Mouse (Mus musculus): ENCODE measurements around the gene Olfr924. TPM values are rescaled to one million over a fixed set of nuclear protein-coding genes. Genes with fewer than 3 reads are reported as not detected.

Olfr924 gene
- polyA plus RNA-seq (2015; fragmentation: Nextera tagmentation; extraction: Ambion mirVana): not detected in 2 replicates

- Histone ChIP-seq H3K9me3 (ENCODE audit: control insufficient read depth) (no peaks in the 10 kb centered on the region), H3K4me2 (replicated peaks; ENCODE audit: low read depth) (no peak within 1 kb of the TSS), H3K27me3 (replicated peaks; ENCODE audit: control insufficient read depth, insufficient read depth, low read length) (no peaks in the 10 kb centered on the region), H3K36me3 (ENCODE audit: control insufficient read depth, insufficient read depth) (no peaks in the 10 kb centered on the region), H3K9ac (ENCODE audit: low read depth, low read length) (no peak within 1 kb of the TSS), H3K4me3 (ENCODE audit: low read depth, low read length) (no peak within 1 kb of the TSS), H3K4me1 (replicated peaks; ENCODE audit: control insufficient read depth, insufficient read depth, low read length) (no peaks in the 10 kb centered on the region), H3K27ac (ENCODE audit: low read depth, low read length) (no peak within 1 kb of the TSS)
- WGBS: 86% methylated on average over 1 of the region's 1 CpGs
- TF ChIP-seq CTCF (IDR thresholded peaks at IDR 0.05; ENCODE audit: low read depth): no peak
- no peak for ATAC-seq
These were observed at the start of gene Olfr924 for GRCm38 (mm10) chr9:38844149-38844548. Gene Olfr924 (plus strand): TSS chr9:38844449.

- no peak overlapping the region for H3K27ac ChIP-seq (ENCODE audit: low read depth, low read length)
- no peak for TF ChIP-seq CTCF (IDR thresholded peaks at IDR 0.05; ENCODE audit: low read depth)
These were observed 38.6 kb upstream of the Olfr924 start for GRCm38 (mm10) chr9:38805696-38806095.

GRCm38 (mm10) chr9:38814314-38814713 lies 29.9 kb upstream of the Olfr924 start, which contains the start of gene Olfr922:
Gene Olfr922 (plus strand): TSS chr9:38814614.
- H3K4me1 ChIP-seq (replicated peaks; ENCODE audit: control insufficient read depth, insufficient read depth, low read length): no peaks in the 10 kb centered on the region
- 66% methylated on average over 2 of the region's 2 CpGs for WGBS
- no peak within 1 kb of the TSS for H3K4me3 ChIP-seq (ENCODE audit: low read depth, low read length)
- H3K4me2 ChIP-seq (replicated peaks; ENCODE audit: low read depth): no peak within 1 kb of the TSS
- no peaks in the 10 kb centered on the region for H3K27me3 ChIP-seq (replicated peaks; ENCODE audit: control insufficient read depth, insufficient read depth, low read length)
- H3K27ac ChIP-seq (ENCODE audit: low read depth, low read length): no peak within 1 kb of the TSS
- no peak for ATAC-seq
- H3K9ac ChIP-seq (ENCODE audit: low read depth, low read length): no peak within 1 kb of the TSS
- TF ChIP-seq CTCF (IDR thresholded peaks at IDR 0.05; ENCODE audit: low read depth): no peak
- no peaks in the 10 kb centered on the region for H3K36me3 ChIP-seq (ENCODE audit: control insufficient read depth, insufficient read depth)
- H3K9me3 ChIP-seq (ENCODE audit: control insufficient read depth): no peaks in the 10 kb centered on the region

More at GRCm38 (mm10) chr9:38805696-38806095, 38.6 kb upstream of the Olfr924 start:
- no peaks in the 10 kb centered on the region for H3K36me3 ChIP-seq (ENCODE audit: control insufficient read depth, insufficient read depth)
- H3K4me1 ChIP-seq (replicated peaks; ENCODE audit: control insufficient read depth, insufficient read depth, low read length): no peaks in the 10 kb centered on the region
- no peak overlapping the region for H3K4me3 ChIP-seq (ENCODE audit: low read depth, low read length)
- H3K27me3 ChIP-seq (replicated peaks; ENCODE audit: control insufficient read depth, insufficient read depth, low read length): no peaks in the 10 kb centered on the region
- H3K9ac ChIP-seq (ENCODE audit: low read depth, low read length): no peak overlapping the region
- no peak overlapping the region for H3K4me2 ChIP-seq (replicated peaks; ENCODE audit: low read depth)
- ATAC-seq: no peak
- no peaks in the 10 kb centered on the region for H3K9me3 ChIP-seq (ENCODE audit: control insufficient read depth)

GRCm38 (mm10) chr9:38815458-38815986 lies 28.7 kb upstream of the Olfr924 start:
- Histone ChIP-seq H3K36me3 (ENCODE audit: control insufficient read depth, insufficient read depth) (no peaks in the 10 kb centered on the region), H3K4me2 (replicated peaks; ENCODE audit: low read depth) (no peak overlapping the region), H3K9me3 (ENCODE audit: control insufficient read depth) (no peaks in the 10 kb centered on the region), H3K4me3 (ENCODE audit: low read depth, low read length) (no peak overlapping the region), H3K9ac (ENCODE audit: low read depth, low read length) (no peak overlapping the region), H3K27ac (ENCODE audit: low read depth, low read length) (no peak overlapping the region), H3K4me1 (replicated peaks; ENCODE audit: control insufficient read depth, insufficient read depth, low read length) (no peaks in the 10 kb centered on the region), H3K27me3 (replicated peaks; ENCODE audit: control insufficient read depth, insufficient read depth, low read length) (no peaks in the 10 kb centered on the region)
- TF ChIP-seq CTCF (IDR thresholded peaks at IDR 0.05; ENCODE audit: low read depth): no peak
- 95% methylated on average over 1 of the region's 1 CpGs for WGBS
- ATAC-seq: no peak

- no peak for TF ChIP-seq CTCF (IDR thresholded peaks at IDR 0.05; ENCODE audit: low read depth)
These were observed 18.0 kb upstream of the Olfr924 start, which contains the start of gene Olfr923 for GRCm38 (mm10) chr9:38826245-38826644. Gene Olfr923 (plus strand): TSS chr9:38826545.

GRCm38 (mm10) chr9:38833027-38833426 lies 11.2 kb upstream of the Olfr924 start:
- ATAC-seq: no peak
- H3K36me3 ChIP-seq (ENCODE audit: control insufficient read depth, insufficient read depth): no peaks in the 10 kb centered on the region
- H3K27me3 ChIP-seq (replicated peaks; ENCODE audit: control insufficient read depth, insufficient read depth, low read length): no peaks in the 10 kb centered on the region
- no peak overlapping the region for H3K4me3 ChIP-seq (ENCODE audit: low read depth, low read length)
- WGBS: 72% methylated on average over 2 of the region's 2 CpGs
- H3K27ac ChIP-seq (ENCODE audit: low read depth, low read length): no peak overlapping the region
- H3K4me1 ChIP-seq (replicated peaks; ENCODE audit: control insufficient read depth, insufficient read depth, low read length): no peaks in the 10 kb centered on the region
- H3K9ac ChIP-seq (ENCODE audit: low read depth, low read length): no peak overlapping the region
- TF ChIP-seq CTCF (IDR thresholded peaks at IDR 0.05; ENCODE audit: low read depth): no peak
- H3K9me3 ChIP-seq (ENCODE audit: control insufficient read depth): no peaks in the 10 kb centered on the region
- no peak overlapping the region for H3K4me2 ChIP-seq (replicated peaks; ENCODE audit: low read depth)

More at GRCm38 (mm10) chr9:38826245-38826644, 18.0 kb upstream of the Olfr924 start, which contains the start of gene Olfr923:
- no peak within 1 kb of the TSS for H3K27ac ChIP-seq (ENCODE audit: low read depth, low read length)
- H3K27me3 ChIP-seq (replicated peaks; ENCODE audit: control insufficient read depth, insufficient read depth, low read length): no peaks in the 10 kb centered on the region
- H3K4me1 ChIP-seq (replicated peaks; ENCODE audit: control insufficient read depth, insufficient read depth, low read length): no peaks in the 10 kb centered on the region
- H3K9me3 ChIP-seq (ENCODE audit: control insufficient read depth): no peaks in the 10 kb centered on the region
- 100% methylated on average over 1 of the region's 1 CpGs for WGBS
- no peak for ATAC-seq
- no peaks in the 10 kb centered on the region for H3K36me3 ChIP-seq (ENCODE audit: control insufficient read depth, insufficient read depth)
- no peak within 1 kb of the TSS for H3K9ac ChIP-seq (ENCODE audit: low read depth, low read length)
- H3K4me2 ChIP-seq (replicated peaks; ENCODE audit: low read depth): no peak within 1 kb of the TSS
- H3K4me3 ChIP-seq (ENCODE audit: low read depth, low read length): no peak within 1 kb of the TSS
